Mouse (Mus musculus) G1E (cell line): ENCODE data around the gene Eef1a2. TPM values are rescaled to one million over a fixed set of nuclear protein-coding genes. Genes with fewer than 3 reads are reported as not detected.
"Not testable (repeated sequence)": the region's sequence is repeated elsewhere in the genome, so short reads cannot be mapped to it uniquely, and the experiment has no call there.

ENCODE experiments used
- ATAC-seq: 2 replicates; pipeline ENCODE4 v1.8.0; 2016; ENCODE audit warnings: mild to moderate bottlenecking; ENCODE audit not compliant: insufficient number of reproducible peaks, poor library complexity, low FRiP score, severe bottlenecking; ENCODE audit errors: extremely low read depth
- DNase-seq: peaks from one replicate; pipeline ENCODE4 v3.0.0; 2012; ENCODE audit warnings: low spot score
- H3K27me3 ChIP-seq: 2 replicates; pipeline ENCODE4 v1.6.1; 2012; ENCODE audit warnings: mild to moderate bottlenecking, low read length, inconsistent platforms; ENCODE audit not compliant: insufficient read depth
- H3K36me3 ChIP-seq: replicated peaks from 2 replicates; pipeline ENCODE3; 2012; ENCODE audit warnings: mild to moderate bottlenecking, inconsistent platforms
- H3K4me1 ChIP-seq: 2 replicates; pipeline ENCODE4 v1.6.1; 2012; ENCODE audit warnings: low read depth, low read length, inconsistent platforms, mixed read lengths; ENCODE audit not compliant: insufficient read depth
- H3K4me3 ChIP-seq: 2 replicates; pipeline ENCODE4 v1.5.1; 2012; ENCODE audit warnings: low read depth, mild to moderate bottlenecking, inconsistent platforms, low read length, moderate library complexity, mixed read lengths
- H3K9me3 ChIP-seq: replicated peaks from 2 replicates; pipeline ENCODE4 v1.6.1; 2012; ENCODE audit warnings: inconsistent platforms
- CTCF ChIP-seq: IDR thresholded peaks from 2 replicates; pipeline ENCODE4 v1.5.1; 2012; ENCODE audit warnings: low read depth, low read length, inconsistent platforms, mixed read lengths
- GATA1 ChIP-seq: IDR thresholded peaks from 2 replicates; pipeline ENCODE4 v1.6.1; 2012; ENCODE audit warnings: borderline replicate concordance, low read length, inconsistent platforms, mixed read lengths
- GATA2 ChIP-seq: IDR thresholded peaks from 2 replicates; pipeline ENCODE4 v1.6.1; 2012; ENCODE audit warnings: low read depth, low read length, inconsistent platforms, borderline replicate concordance
- POLR2AphosphoS5 ChIP-seq: IDR thresholded peaks from 2 replicates; pipeline ENCODE4 v1.6.1; 2012; ENCODE audit warnings: low read depth, low read length, inconsistent platforms; ENCODE audit not compliant: insufficient replicate concordance
- TAL1 ChIP-seq: conservative IDR thresholded peaks from 2 replicates; pipeline ENCODE4 v1.6.1; 2012; ENCODE audit warnings: low read depth, low read length, inconsistent platforms, mixed read lengths
- polyA plus RNA-seq: library from polyadenylated mRNA; stranded (reverse); fragments of >175 nt; gene quantifications from 2 replicates; pipeline ENCODE4 v1.2.3, GENCODE M21; 2012
- total RNA-seq, 2 experiments: library from RNA; stranded (forward) in 1 of 2; stranded (reverse) in 1 of 2; fragments of 200-1000 nt in 1 of 2; fragments of >200 nt in 1 of 2; fragmentation: Nextera tagmentation in 1 of 2; gene quantifications; 2 replicates each; pipeline ENCODE4 v1.2.3; 2014 to 2017

Eef1a2 gene
- total and polyA plus RNA-seq, 3 experiments = 0.05 TPM; not detected in 2

DNA sequence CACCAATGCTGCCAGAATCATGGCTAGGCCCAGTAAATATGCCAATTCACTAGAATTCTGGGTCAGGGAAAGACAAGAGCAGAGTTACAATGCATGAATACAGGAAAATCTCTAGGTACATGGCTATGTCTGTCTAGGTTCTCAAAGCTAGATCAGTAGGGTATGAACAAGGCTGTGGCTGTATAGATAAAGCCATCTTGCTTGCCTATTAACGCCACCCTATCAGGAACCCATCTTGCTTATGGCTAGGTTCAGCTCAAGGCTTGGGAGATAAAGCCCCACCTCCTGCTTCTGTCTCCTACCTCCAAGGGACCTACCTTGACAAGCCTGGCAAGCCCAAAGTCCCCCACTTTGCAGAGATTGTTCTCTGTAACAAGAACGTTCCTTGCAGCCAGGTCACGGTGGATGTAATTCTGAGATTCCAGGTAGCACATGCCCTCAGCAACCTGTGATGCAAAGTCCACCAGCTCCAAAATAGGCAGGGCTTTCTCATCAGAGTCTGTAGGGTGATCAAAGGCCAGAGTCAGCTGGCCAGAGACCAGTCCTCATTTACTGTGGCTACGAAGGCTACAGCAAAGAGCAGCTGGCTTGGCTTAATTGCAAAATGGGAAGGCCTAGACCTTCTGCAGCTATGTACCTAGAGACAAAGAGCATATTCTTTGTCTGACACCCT, 40.0 kb upstream of the Eef1a2 start:
- H3K9me3 ChIP-seq = no peaks in the 10 kb centered on the region
- H3K4me1 ChIP-seq = no peaks in the 10 kb centered on the region
- no peaks in the 10 kb centered on the region for H3K36me3 ChIP-seq
- ATAC-seq (no peak), DNase-seq (no peak)
- TF ChIP-seq GATA1 = no peak
- TF ChIP-seq CTCF = no peak
- TF ChIP-seq GATA2 = no peak
- TF ChIP-seq TAL1 = no peak
- TF ChIP-seq POLR2AphosphoS5 = no peak
- H3K27me3 ChIP-seq = peaks cover 59% of the 10 kb centered on the region
- H3K4me3 ChIP-seq = no peak overlapping the region

DNA sequence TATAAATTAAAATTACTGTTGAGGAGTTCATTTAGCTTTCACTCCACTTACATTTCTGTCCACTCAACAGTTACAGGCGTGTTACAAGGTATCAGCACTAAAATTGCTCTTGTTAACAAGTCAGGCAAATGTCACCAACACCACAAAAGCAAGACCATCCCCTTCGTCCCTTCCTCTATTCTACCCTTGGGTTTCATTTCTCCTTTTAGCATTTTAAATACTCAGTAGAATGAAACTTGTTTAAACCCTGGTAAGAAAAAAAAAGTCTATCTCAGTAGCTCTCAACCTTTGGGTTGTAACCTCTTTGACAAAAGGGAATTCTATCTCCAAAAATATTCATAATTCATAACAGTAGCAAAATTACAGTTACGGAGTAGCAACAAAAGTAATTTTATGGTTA, 36.2 kb upstream of the Eef1a2 start:
- H3K4me3 ChIP-seq = no peak overlapping the region
- H3K27me3 ChIP-seq = peaks cover 34% of the 10 kb centered on the region
- H3K4me1 ChIP-seq = peaks cover 8% of the 10 kb centered on the region
- peaks cover 17% of the 10 kb centered on the region for H3K36me3 ChIP-seq
- DNase-seq = no peak
- ATAC-seq = no peak
- H3K9me3 ChIP-seq = no peaks in the 10 kb centered on the region
- TF ChIP-seq TAL1 (no peak), CTCF (no peak), POLR2AphosphoS5 (no peak), GATA1 (no peak), GATA2 (no peak)

DNA sequence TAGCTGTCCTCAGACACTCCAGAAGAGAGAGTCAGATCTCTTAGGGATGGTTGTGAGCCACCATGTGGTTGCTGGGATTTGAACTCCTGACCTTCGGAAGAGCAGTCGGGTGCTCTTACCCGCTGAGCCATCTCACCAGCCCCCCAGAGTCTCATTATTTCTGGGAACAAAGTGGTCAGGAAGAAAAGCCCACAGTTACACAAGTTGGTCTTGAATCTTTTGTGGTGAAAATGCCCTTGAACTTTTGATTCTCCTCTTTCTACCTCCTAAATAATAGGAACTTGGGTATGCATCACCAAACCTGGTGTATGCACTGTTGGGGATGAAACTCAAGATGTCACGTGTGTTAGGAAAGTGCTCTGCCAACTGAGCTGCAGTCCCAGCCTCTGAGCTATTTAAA, 35.1 kb upstream of the Eef1a2 start:
- H3K9me3 ChIP-seq = no peaks in the 10 kb centered on the region
- no peak for ATAC-seq
- no peak overlapping the region for H3K4me3 ChIP-seq
- DNase-seq = no peak
- peaks cover 16% of the 10 kb centered on the region for H3K4me1 ChIP-seq
- TF ChIP-seq GATA2 = no peak
- TF ChIP-seq GATA1 = no peak
- TF ChIP-seq TAL1 = no peak
- no peak for TF ChIP-seq POLR2AphosphoS5
- no peak for TF ChIP-seq CTCF
- H3K36me3 ChIP-seq = peaks cover 17% of the 10 kb centered on the region
- peaks cover 30% of the 10 kb centered on the region for H3K27me3 ChIP-seq

DNA sequence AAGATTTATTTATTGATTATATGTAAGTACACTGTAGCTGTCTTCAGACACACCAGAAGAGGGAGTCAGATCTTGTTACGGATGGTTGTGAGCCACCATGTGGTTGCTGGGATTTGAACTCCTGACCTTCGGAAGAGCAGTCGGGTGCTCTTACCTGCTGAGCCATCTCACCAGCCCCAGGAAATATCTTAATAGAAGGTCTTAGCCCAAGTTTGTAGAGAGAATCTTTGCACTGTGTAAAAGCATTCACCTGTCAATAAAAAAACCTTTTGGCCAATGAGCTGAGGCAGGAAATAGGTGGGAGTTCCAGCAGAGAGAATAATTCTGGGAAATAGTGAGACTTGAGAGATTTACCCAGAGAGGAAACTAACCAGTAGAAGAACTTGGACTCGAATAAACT, 34.6 kb upstream of the Eef1a2 start:
- H3K4me3 ChIP-seq, H3K9me3 ChIP-seq, ATAC-seq, DNase-seq: not testable (repeated sequence)
- peaks cover 17% of the 10 kb centered on the region for H3K36me3 ChIP-seq
- H3K4me1 ChIP-seq = peaks cover 22% of the 10 kb centered on the region
- H3K27me3 ChIP-seq = peaks cover 25% of the 10 kb centered on the region

DNA sequence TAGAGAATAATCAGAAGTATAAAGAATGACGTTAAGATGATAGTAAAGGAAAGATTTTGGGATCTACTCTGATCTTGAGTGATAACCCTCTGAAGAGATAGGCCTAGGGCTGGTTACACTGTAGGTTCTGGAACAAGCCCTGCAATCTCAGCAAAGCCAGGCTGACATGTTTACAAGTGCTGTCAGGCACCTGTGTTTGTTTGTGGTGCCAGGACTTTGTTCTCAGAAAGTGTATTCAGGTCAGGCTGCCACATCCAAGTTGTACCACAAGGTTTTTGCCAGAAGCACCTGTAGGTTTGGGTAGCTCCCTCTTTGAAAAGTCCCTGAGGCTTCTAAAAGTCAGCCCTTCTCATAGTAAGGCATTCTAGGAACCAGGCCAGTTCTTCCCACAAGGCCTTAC, 32.5 kb upstream of the Eef1a2 start:
- Histone ChIP-seq H3K9me3 (no peaks in the 10 kb centered on the region), H3K4me1 (peaks cover 24% of the 10 kb centered on the region), H3K36me3 (peaks cover 17% of the 10 kb centered on the region), H3K4me3 (no peak overlapping the region), H3K27me3 (peaks cover 15% of the 10 kb centered on the region; the same call in 1 of the 2 replicates)
- TF ChIP-seq GATA1 (no peak), POLR2AphosphoS5 (no peak), TAL1 (no peak)
- DNase-seq (no peak), ATAC-seq (no peak)

DNA sequence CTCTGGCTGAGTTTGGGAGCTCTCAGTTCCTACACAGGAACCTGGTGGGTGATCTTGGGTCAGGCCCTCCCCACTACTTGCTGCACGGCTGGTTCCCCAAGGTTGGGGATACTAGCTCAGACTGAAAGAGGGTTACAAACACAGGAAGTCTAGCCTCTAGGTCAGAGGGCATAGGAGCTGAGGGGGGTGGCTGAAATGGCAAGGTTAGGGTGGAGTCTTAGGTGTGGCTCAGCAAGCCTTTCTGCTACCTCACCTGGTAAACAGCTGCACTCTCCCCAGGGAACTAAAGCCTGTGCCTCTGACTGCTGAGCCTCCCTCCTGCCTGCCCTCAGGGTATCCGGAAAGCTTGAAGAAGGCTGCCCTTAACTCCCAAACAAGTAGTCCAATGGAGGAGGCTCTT, 31.9 kb upstream of the Eef1a2 start:
- TF ChIP-seq GATA1 = no peak
- DNase-seq = no peak
- ATAC-seq = no peak
- H3K9me3 ChIP-seq = no peaks in the 10 kb centered on the region
- peaks cover 24% of the 10 kb centered on the region for H3K4me1 ChIP-seq
- peak overlapping the region; percentile 21; the same call in 1 of the 2 replicates for H3K4me3 ChIP-seq
- peaks cover 10% of the 10 kb centered on the region; the same call in 1 of the 2 replicates for H3K27me3 ChIP-seq
- peaks cover 17% of the 10 kb centered on the region for H3K36me3 ChIP-seq

DNA sequence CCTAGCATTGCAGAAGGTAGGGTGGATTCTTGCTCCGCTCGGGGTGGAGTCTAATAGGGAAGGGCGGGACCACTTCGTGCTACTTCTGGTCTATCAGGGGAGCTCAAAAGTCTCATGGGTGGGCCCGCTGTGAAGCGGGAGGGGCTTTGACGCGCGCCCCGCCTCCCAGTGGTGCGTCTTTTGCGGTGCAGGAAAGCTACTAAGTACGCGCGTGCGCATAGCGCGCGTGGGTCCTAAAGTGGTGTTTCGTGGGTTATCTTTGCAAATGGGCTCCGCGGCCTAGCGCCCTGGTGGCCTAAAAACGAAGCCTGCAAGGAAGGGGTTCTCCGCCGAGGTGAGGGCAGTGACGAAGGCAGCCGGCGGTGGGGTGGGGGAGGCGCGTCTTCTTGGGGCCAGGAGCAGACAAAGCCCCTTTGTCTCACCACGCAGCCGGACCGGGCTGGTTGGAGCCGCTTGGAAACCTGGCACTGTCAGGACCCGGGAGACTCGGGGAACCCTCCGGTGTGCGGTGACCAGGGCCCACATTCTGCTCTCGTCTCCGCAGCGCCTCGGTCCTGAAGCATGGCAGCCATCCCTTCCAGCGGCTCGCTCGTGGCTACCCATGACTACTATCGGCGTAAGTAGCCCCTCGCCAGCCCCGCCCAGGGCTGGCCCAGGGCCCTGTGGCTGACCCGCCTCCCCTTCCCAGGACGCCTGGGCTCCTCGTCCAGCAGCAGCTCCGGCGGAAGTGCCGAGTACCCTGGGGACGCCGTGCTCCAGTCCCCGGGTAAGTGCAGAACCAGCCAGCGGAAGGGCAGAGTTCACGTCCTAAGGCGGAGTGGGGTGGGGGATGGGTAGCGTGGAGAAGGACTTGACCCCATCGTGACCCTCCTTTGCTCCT, 30.5 kb upstream of the Eef1a2 start, which contains the start of gene Ppdpf:
Ppdpf (plus strand) TSS at position 127 of the 880 bp plus-strand sequence.
- Histone ChIP-seq H3K4me1 (peaks cover 24% of the 10 kb centered on the region), H3K36me3 (peaks cover 17% of the 10 kb centered on the region), H3K9me3 (no peaks in the 10 kb centered on the region), H3K4me3 (peak within 1 kb of the TSS; percentile 86), H3K27me3 (peaks cover 8% of the 10 kb centered on the region; the same call in 1 of the 2 replicates)
- ATAC-seq = peak; percentile 92
- TF ChIP-seq CTCF (no peak), GATA2 (no peak), POLR2AphosphoS5 (no peak), GATA1 (no peak), TAL1 (no peak)
- peak; percentile 98 for DNase-seq
